Mouse (Mus musculus) bone marrow, adult 2 months (tissue): ENCODE measurements around the gene Vmn1r174. TPM values are rescaled to one million over a fixed set of nuclear protein-coding genes. Genes with fewer than 3 reads are reported as not detected.
"Not testable (repeated sequence)": the region's sequence is repeated elsewhere in the genome, so short reads cannot be mapped to it uniquely, and the experiment has no call there.

Experiments
- H3K27ac ChIP-seq: fragments of 200-500 bp; 2 replicates; pipeline ENCODE4 v1.5.1; 2012; ENCODE audit warnings: low read depth, mild to moderate bottlenecking, control low read depth, inconsistent platforms, low read length; ENCODE audit not compliant: control insufficient read depth, poor library complexity, insufficient read depth
- H3K4me1 ChIP-seq: fragments of 200-500 bp; 2 replicates; pipeline ENCODE4 v1.6.1; 2011; ENCODE audit warnings: low read length; ENCODE audit not compliant: control insufficient read depth, insufficient read depth
- H3K4me3 ChIP-seq: fragments of 200-500 bp; replicated peaks from 2 replicates; pipeline ENCODE3; 2011; ENCODE audit warnings: mild to moderate bottlenecking, low read depth, low read length, control low read depth; ENCODE audit not compliant: control insufficient read depth
- CTCF ChIP-seq: fragments of 200-500 bp; IDR thresholded peaks from 2 replicates; pipeline ENCODE4 v1.5.1; 2011; ENCODE audit warnings: low read length, control low read depth; ENCODE audit not compliant: control insufficient read depth, insufficient read depth
- POLR2A ChIP-seq: fragments of 200-500 bp; IDR thresholded peaks from 2 replicates; pipeline ENCODE4 v1.6.1; 2011; ENCODE audit warnings: low read depth, mild to moderate bottlenecking, control low read depth, low read length, borderline replicate concordance; ENCODE audit not compliant: control insufficient read depth
- WGBS: fragments of 180-500 bp; shearing (Covaris S2); methylation state at CpG from one replicate; pipeline ENCODE4 v1.1.7; 2018; 5-methylcytosine and 5-hydroxymethylcytosine counted together
- polyA plus RNA-seq: library from polyadenylated mRNA; stranded (reverse); fragments of >200 nt; gene quantifications from 2 replicates; pipeline ENCODE4 v1.2.4, GENCODE M21; 2011; ENCODE audit warnings: low replicate concordance; ENCODE audit not compliant: missing spikeins, insufficient read depth, insufficient read length

Gene Vmn1r174
- not detected in 2 replicates for polyA plus RNA-seq

GRCm38 (mm10) chr7:23751970-23752369 is at the start of gene Vmn1r174:
Gene Vmn1r174 (plus strand): TSS chr7:23752270.
- H3K4me1 ChIP-seq, H3K27ac ChIP-seq, H3K4me3 ChIP-seq: not testable (repeated sequence)
- 49% methylated on average over 1 of the region's 1 CpGs for WGBS

GRCm38 (mm10) chr7:23784526-23784925 is 32.5 kb downstream of the Vmn1r174 start:
- TF ChIP-seq CTCF, result no peak
- no peak for TF ChIP-seq POLR2A
- no peak overlapping the region for H3K27ac ChIP-seq
- 74% methylated on average over 6 of the region's 6 CpGs for WGBS
- no peaks in the 10 kb centered on the region for H3K4me1 ChIP-seq
- H3K4me3 ChIP-seq, result no peak overlapping the region

- H3K4me3 ChIP-seq, H3K4me1 ChIP-seq, H3K27ac ChIP-seq: not testable (repeated sequence)
Measured at GRCm38 (mm10) chr7:23810543-23810942, 58.5 kb downstream of the Vmn1r174 start, which contains the start of gene Vmn1r175. Gene Vmn1r175 (minus strand): TSS chr7:23810643.

Other genes with a start within 250 kb of the Vmn1r174 start
- not detected in 2 replicates for gene Vmn1r167, start 245.1 kb upstream of the Vmn1r174 start, polyA plus RNA-seq
- gene Vmn1r168, start 212.5 kb upstream of the Vmn1r174 start, polyA plus RNA-seq, result 0.16 TPM in 1 of 2 replicates, not detected in the other
- gene Vmn1r169, start 176.7 kb upstream of the Vmn1r174 start, polyA plus RNA-seq, result not detected in 2 replicates
- gene Vmn1r170, start 146.1 kb upstream of the Vmn1r174 start, polyA plus RNA-seq, result not detected in 2 replicates
- not detected in 2 replicates for gene Vmn1r171, start 121.5 kb upstream of the Vmn1r174 start, polyA plus RNA-seq
- not detected in 2 replicates for gene Vmn1r172, start 94.0 kb upstream of the Vmn1r174 start, polyA plus RNA-seq
- gene Vmn1r173, start 51.6 kb upstream of the Vmn1r174 start, polyA plus RNA-seq, result not detected in 2 replicates
- not detected in 2 replicates for gene Vmn1r175, start 58.4 kb downstream of the Vmn1r174 start, polyA plus RNA-seq
- not detected in 2 replicates for gene Vmn1r176, start 85.1 kb downstream of the Vmn1r174 start, polyA plus RNA-seq
- not detected in 2 replicates for gene Vmn1r177, start 114.2 kb downstream of the Vmn1r174 start, polyA plus RNA-seq
- not detected in 2 replicates for gene Vmn1r178, start 139.7 kb downstream of the Vmn1r174 start, polyA plus RNA-seq
- gene Vmn1r179, start 174.7 kb downstream of the Vmn1r174 start, polyA plus RNA-seq, result 0.35 TPM in 1 of 2 replicates, not detected in the other
- gene Vmn1r180, start 198.4 kb downstream of the Vmn1r174 start, polyA plus RNA-seq, result not detected in 2 replicates
- not detected in 2 replicates for gene Vmn1r181, start 222.3 kb downstream of the Vmn1r174 start, polyA plus RNA-seq
- not detected in 2 replicates for gene V1rd19, start 249.4 kb downstream of the Vmn1r174 start, polyA plus RNA-seq